Mouse (Mus musculus): Measurements from ENCODE around the gene Slc25a16.
A peak's percentile ranks its signal among the peaks of the same experiment; 100 is the strongest.

Gene Slc25a16

GRCm38 (mm10) chr10:62919925-62920765, at the start of gene Slc25a16:
Slc25a16 (plus strand) TSS chr10:62920633.
- DNase-seq (ENCODE audit: low read depth, low spot score), result peak; percentile 85

- no peak for DNase-seq (ENCODE audit: low read depth, low spot score)
Measured at GRCm38 (mm10) chr10:62874828-62875227, 45.6 kb upstream of the Slc25a16 start.

GRCm38 (mm10) chr10:62875565-62875964, 44.9 kb upstream of the Slc25a16 start:
- no peak for DNase-seq (ENCODE audit: low read depth, low spot score)

GRCm38 (mm10) chr10:62878056-62878455, 42.4 kb upstream of the Slc25a16 start:
- no peak for DNase-seq (ENCODE audit: low read depth, low spot score)

GRCm38 (mm10) chr10:62881211-62881610, 39.2 kb upstream of the Slc25a16 start:
- DNase-seq (ENCODE audit: low read depth, low spot score), result peak; percentile 13

GRCm38 (mm10) chr10:62883933-62884372, 36.5 kb upstream of the Slc25a16 start:
- no peak for DNase-seq (ENCODE audit: low read depth, low spot score)

- no peak for DNase-seq (ENCODE audit: low read depth, low spot score)
Measured at GRCm38 (mm10) chr10:62884517-62884916, 35.9 kb upstream of the Slc25a16 start.

GRCm38 (mm10) chr10:62885460-62885859, 35.0 kb upstream of the Slc25a16 start:
- no peak for DNase-seq (ENCODE audit: low read depth, low spot score)

- peak; percentile 19 for DNase-seq (ENCODE audit: low read depth, low spot score)
Measured at GRCm38 (mm10) chr10:62885969-62886798, 34.2 kb upstream of the Slc25a16 start.

- DNase-seq (ENCODE audit: low read depth, low spot score), result peak; percentile 61
Measured at GRCm38 (mm10) chr10:62886799-62887591, 33.4 kb upstream of the Slc25a16 start.

- DNase-seq (ENCODE audit: low read depth, low spot score), result no peak
Measured at GRCm38 (mm10) chr10:62891025-62891424, 29.4 kb upstream of the Slc25a16 start.

- DNase-seq (ENCODE audit: low read depth, low spot score), result no peak
Measured at GRCm38 (mm10) chr10:62892549-62893232, 27.7 kb upstream of the Slc25a16 start.

GRCm38 (mm10) chr10:62893356-62893884, 27.0 kb upstream of the Slc25a16 start:
- no peak for DNase-seq (ENCODE audit: low read depth, low spot score)

GRCm38 (mm10) chr10:62894447-62894846, 26.0 kb upstream of the Slc25a16 start:
- no peak for DNase-seq (ENCODE audit: low read depth, low spot score)

- no peak for DNase-seq (ENCODE audit: low read depth, low spot score)
Measured at GRCm38 (mm10) chr10:62895386-62895785, 25.0 kb upstream of the Slc25a16 start.

GRCm38 (mm10) chr10:62896035-62896434, 24.4 kb upstream of the Slc25a16 start:
- DNase-seq (ENCODE audit: low read depth, low spot score), result no peak

- DNase-seq (ENCODE audit: low read depth, low spot score), result no peak
Measured at GRCm38 (mm10) chr10:62896774-62897173, 23.7 kb upstream of the Slc25a16 start.

- DNase-seq (ENCODE audit: low read depth, low spot score), result no peak
Measured at GRCm38 (mm10) chr10:62897437-62897836, 23.0 kb upstream of the Slc25a16 start.

GRCm38 (mm10) chr10:62898061-62898460, 22.4 kb upstream of the Slc25a16 start:
- DNase-seq (ENCODE audit: low read depth, low spot score), result no peak

GRCm38 (mm10) chr10:62900144-62900543, 20.3 kb upstream of the Slc25a16 start:
- no peak for DNase-seq (ENCODE audit: low read depth, low spot score)

GRCm38 (mm10) chr10:62901826-62902225, 18.6 kb upstream of the Slc25a16 start:
- no peak for DNase-seq (ENCODE audit: low read depth, low spot score)

All from embryo, embryonic 11.5 days (tissue).